Mouse (Mus musculus): Measurements from ENCODE around the gene Leap2.

The Leap2 gene

DNA sequence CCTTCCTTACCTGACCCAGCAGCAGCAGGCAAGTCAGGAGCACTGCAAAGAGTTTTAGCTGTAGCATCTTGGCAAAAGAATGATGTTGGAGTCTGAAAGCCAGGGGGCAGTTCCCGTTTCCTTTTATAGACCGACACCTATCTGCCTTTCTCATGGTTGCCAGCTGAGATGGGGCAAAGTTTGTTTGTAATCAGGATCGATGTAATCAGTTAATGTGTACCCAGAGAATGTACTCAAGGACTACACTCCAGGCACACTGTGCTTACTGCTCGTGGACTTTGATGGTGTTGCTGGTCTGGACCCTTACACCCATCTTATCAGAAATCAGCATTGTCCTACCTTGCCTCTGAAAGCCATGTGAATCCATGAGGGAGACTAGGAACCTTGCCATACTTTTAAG is at the start of gene Leap2:
Gene Leap2, minus strand, starts transcription at position 135 of the 400 bp plus-strand sequence.
- DNase-seq (ENCODE audit: low spot score in 2 of 2) = no peak

DNA sequence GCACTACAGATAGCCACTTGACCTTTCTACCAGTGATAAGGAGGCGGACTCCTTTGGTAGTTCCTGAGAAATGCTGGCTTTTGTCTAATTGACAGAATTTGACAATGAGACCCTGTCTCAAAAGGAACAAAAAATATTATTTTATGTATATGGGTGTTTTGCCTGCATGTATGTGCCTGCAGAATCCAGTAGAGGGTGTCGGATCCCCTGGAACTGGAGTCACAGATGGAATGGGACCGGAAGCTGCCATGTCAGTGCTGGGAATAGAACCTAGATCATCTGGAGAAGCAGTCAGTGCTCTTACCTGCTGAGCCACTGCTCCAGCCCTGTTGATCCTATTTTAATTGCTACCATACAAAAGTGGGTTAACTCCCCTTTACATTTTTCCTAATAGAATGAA is 49.7 kb upstream of the Leap2 start:
- no peak for DNase-seq (ENCODE audit: low spot score in 2 of 2)

DNA sequence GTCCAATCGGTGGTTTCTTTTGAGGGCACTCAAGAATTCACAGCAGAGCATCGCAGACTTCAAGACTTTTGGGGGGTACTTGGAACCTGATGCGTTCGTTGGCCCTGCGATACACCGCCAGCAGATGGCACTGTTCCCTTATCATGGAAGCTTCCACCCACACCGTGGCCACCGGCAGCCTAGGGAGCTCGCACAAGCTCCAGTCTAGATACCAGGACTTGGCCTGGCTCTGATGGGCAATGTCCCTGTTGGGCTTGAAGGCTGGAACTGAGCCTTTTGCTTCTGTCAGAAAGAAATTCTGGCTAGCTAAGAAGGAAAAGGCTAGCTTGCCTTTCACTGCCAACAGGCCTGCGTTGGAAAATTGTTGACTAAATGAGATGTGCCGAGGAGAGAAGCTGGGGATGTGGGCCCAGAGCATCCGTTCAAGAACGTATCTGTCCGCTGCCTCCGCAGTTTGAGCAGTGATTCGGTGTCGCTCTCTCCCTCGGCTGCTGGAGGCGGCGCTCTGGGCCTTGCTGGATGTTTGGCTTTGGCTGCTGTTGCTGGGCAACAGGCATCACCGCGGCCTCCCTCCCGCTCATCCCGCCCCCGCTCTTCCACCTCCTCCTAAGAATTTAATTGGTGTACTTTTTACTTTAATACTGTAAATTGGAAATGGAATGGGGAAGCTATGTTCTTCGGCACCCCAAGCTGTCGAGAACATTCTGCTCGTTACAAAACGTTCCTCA is 47.2 kb upstream of the Leap2 start, which contains the start of gene Gm9837:
Gene Gm9837, minus strand, starts transcription at position 512 of the 728 bp plus-strand sequence.
- peak; percentile 86 to 92 for DNase-seq (ENCODE audit: low spot score in 2 of 2)

DNA sequence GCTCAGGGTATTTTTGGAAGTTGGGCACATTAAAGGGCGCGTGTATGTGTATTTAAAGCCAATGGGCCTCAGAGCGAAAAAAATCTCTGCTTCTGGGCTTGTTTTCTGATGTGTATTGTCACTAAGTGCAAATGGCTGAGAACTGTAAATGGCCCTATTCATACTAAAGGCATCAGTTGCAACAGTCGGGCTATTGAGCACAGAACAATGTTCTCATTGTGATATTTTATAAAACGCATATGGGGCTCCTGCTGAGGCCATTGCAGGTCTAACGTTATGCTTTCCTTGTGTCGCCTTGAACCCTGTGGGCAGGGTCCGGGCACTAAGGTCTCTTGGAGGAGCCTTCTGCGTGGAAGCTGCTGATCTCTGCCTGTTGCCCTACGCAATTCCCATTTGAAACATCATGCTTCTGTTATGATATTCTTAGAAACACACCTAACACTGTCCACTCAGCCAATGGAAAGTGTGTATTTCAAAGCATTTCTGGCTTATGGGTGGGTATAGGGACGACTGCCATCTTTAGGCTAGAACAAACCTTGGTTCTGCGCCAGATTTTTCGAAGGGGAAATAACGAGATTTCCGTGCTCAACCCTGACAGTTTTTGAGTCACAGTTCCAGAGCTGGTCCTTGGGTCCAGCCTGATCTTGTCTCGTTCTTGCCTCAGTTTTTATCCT is 46.5 kb upstream of the Leap2 start:
- DNase-seq (ENCODE audit: low spot score in 2 of 2) = peak in 1 of 2 experiments; percentile 61

DNA sequence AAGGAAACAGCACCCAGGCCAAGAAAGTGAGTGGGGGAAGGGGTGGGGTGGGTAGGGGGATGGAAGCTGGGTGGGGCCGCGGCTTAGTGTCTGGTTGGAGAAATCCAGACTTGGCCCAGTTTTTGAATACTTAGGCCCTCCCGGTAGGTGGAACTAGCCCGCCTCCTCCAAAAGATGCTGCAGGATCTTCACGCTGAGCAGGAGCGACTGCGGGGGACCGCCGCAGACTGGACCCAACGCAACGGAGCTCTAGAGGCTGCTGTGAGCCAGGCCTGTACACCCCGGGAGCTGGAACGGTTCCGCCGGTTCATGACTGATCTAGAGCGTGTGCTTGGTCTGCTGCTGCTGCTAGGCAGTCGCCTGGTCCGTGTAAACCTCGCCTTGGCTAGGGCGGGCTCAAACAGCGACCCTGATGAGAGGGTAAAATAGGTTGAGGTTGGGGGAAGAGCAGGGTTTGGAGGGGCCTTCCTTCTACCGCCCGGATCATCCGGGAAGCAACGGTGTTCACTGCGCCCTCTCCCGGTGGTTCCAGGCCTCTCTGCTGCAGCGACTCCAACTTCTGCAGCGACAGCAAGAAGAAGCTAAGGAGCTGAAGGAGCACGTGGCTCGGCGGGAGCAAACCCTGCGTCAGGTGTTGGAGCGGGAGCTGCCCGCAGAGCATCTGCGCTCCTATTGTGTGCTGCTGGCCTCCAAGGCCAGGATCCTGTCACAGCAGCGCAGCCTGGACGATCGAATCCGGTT is 43.4 kb upstream of the Leap2 start:
- peak; percentile 74 to 78 for DNase-seq (ENCODE audit: low spot score in 2 of 2)

DNA sequence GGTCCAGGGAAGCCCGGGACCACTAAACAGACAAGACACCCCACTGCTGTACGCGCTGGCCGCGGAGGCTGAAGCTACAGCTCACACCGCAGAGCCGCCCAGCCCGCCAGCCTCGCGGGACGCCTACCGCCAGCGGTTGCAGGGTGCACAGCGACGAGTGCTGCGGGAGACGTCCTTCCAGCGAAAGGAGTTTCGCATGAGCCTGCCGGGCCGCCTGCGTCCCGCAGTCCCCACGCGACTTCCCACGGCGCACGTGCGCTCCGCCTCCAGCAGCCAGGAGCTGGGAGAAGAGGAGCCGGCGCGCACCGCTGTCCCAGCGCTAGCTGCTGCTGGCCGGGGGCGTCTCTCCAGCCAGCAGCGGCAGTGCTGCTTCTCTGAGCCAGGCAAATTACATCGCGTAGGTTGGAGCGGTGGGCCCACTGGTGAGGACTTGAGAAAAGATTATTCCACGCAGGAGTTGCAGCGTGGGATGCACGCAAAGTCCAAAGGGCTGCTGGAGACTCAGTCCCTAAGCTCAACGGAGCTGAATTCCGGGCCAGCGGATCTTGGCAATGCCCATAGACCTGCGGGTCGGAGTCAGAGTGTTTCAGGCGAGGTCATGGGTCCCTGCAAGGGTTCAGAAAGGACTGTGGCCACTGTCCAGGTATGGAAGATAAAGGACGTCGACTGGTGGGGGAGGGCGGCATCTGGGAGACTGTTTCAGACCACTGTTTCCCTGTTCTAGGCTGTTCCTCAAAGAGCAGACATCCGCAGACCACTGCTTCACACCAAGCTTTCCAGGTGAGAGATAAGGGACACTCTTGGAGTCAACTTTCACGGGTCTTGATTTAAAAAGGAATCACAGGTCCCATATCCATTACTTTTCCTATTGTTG is 40.8 kb upstream of the Leap2 start:
- DNase-seq (ENCODE audit: low spot score in 2 of 2) = no peak

DNA sequence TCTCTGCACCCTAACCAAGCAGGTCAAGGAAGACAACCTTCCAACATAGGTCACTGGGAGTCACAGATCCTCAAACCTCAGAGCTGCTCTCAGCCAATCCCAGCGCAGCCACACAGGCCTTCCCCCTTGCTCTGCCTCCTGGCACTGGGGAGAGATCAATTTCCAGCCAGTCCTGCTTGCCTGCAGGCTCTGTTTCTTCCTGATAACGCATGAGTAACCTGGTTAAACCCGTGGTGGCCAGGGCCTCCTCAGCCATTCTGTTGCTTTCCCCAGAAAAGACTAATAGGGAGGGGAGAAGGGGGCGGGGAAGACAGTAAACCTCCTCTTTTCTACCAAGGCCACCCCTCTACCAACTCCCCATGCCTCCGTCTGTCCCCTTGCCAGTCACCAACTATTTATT is 38.8 kb upstream of the Leap2 start:
- DNase-seq (ENCODE audit: low spot score in 2 of 2) = no peak

DNA sequence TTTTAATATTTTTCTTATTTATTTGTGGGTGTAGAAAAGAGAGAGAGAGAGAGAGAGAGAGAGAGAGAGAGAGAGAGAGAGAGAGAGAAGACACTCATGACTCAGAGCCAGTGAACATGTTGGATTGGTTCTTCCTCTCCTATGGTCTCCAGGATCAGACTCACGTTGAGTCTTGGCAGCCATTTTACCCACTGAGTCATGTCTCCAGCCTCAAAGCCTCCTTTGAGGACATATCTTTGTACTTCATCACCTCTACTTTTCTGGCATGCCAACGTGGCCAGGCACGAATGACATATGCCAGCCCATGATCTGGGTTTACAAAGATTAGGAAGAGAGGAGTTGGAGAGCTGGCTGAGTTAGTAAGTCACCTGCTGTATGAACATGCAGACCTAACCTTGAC is 37.2 kb upstream of the Leap2 start:
- no peak for DNase-seq (ENCODE audit: low spot score in 2 of 2)

DNA sequence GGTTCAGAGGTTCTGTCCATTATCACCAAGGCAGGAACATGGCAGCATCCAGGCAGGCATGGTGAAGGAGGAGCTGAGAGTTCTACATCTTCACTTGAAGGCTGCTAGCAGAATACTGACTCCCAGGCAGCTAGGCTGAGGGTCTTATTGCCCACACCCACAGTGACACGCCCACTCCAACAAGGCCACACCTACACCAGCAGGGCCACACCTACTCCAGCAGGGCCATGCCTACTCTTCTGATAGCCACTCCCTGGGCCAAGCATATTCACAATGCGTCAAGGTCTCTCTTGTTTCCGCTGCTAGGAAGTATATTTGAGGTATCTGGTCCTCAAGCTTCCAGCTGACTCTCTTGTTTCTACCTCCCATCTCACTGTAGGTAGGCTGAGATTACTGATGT is 36.0 kb upstream of the Leap2 start:
- DNase-seq (ENCODE audit: low spot score in 2 of 2) = no peak

DNA sequence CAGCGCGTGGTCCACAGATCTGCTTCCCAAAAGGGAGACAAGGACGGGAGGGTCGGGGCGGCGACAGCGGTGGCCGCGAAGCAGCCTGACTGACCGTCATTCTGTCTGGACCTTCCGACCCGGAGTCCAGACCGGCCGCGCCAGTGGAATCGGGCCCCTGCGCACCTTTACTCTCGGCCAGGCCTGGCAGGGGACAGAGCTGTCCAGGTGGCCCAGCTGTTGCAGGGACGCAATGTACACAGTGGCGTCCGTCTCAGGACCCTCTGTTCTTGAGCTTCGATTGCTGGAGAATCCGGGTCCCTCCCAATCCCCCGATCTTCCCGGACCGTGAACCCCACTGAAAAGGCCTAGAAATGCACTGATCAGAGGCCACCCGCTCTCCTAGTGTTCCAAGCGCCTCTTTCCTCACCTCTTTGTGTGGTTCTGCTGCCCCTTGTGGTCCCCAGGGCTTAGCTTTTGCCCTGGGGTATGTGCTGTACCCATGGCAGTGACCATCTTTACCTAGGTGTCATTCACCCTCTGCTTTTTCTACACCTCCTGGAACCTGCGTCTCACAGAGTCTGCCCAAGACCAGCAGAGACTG is 34.5 kb upstream of the Leap2 start:
- no peak for DNase-seq (ENCODE audit: low spot score in 2 of 2)

DNA sequence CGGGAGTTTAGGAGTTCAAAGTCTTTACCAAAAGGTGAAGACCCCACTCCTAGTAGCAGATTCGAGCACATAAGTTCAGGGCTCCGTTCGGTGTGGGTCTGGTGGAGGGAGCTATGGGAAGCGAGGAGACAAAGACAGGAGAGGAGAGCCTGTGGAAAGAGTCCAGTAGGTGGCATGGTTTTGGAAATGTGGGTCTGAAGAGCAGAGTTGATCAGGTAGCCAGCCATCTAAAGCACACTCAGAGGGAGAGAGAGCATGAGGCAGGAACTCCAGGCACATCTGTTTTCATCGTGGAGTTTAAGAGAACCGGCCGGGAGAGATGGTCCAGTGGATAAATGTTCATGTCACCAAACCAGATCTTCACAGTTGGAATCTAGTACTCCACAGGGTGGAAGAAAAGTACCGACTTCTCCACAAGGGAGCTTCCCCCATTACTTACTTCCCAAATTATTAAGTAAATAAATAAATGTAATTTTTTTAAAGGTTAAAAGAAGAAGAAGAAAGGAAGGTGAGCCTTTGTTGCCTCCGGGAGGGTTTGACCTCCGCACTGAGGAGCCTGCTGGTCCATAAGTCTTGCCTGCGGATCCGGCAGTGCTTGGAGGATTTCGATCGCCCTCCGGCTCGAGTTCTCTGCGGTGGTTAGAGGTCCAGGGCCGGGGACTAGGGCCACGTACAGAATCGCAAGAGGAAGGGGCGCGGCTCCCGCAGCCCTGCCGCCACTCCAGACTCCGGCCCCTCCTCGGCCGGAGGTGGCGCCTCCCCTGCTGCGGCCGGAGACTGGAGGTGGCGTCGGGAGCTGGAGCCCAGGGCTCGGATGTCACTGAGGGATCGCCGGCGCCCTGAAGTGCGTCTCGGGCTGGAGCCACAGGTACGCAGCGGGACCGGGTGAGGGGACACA is 33.8 kb upstream of the Leap2 start, which contains the start of the genes Gm10447 and Shroom1:
Gene Gm10447, minus strand, starts transcription at position 637 of the 898 bp plus-strand sequence.
Gene Shroom1, plus strand, starts transcription at position 732 of the 898 bp plus-strand sequence.
- DNase-seq (ENCODE audit: low spot score in 2 of 2) = no peak

DNA sequence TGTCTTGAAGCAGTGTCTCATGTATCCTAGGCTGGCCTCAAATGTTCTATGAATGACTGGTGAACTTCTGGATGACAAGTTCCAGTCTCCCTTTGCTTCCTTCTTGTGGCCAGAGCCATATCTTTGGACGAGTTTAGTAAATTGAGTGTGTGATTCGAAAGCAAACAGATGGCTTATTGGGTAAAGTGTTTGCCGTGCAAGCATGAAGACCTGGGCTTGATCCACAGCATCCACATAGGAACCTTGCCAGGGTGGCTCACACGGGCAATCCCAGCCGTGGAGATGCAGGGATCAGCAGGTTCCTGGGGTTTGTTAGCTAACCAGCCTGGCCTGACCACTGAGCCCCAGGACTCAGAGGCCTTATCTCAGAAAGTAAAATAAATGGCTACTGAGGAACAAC is 30.1 kb upstream of the Leap2 start:
- DNase-seq (ENCODE audit: low spot score in 2 of 2) = no peak

DNA sequence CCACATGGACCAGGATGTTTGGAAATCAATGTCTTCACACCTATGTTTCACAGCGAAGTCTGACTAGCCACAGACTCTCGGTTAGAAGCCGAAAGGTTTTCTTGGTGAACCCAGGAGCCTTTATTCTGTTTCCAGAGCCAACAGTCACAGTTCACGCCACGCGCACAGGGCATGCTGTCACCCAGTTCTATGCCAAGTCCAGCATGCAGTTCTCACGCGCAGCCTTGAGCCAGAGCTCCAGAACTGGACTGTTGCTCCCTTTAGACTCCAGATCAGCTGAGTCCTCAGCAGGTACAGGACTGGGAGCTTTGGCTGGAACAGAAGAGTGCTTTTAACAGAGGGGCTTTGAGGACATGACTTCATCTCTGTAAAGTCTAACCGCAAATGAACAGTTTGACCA is 29.4 kb upstream of the Leap2 start:
- DNase-seq (ENCODE audit: low spot score in 2 of 2) = no peak

DNA sequence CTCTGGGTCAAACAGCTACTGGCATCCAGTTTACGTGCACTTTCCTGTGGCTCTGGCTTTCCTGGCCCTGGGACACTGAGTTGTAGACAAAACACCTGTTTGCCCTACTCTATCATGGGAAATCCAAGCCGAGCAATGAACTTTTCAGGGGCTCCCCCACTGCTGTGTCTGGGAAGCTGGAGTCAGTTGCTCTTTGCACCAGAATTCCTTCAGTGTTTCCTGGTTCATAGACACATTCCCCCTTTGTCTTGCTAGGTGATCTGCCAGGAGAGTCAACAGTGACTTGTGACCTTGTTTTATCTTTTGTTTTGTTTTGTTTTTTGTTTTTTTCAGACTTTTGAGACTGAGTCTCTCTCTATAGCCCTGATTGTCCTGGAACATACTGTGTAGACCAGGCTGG is 28.4 kb upstream of the Leap2 start:
- no peak for DNase-seq (ENCODE audit: low spot score in 2 of 2)

DNA sequence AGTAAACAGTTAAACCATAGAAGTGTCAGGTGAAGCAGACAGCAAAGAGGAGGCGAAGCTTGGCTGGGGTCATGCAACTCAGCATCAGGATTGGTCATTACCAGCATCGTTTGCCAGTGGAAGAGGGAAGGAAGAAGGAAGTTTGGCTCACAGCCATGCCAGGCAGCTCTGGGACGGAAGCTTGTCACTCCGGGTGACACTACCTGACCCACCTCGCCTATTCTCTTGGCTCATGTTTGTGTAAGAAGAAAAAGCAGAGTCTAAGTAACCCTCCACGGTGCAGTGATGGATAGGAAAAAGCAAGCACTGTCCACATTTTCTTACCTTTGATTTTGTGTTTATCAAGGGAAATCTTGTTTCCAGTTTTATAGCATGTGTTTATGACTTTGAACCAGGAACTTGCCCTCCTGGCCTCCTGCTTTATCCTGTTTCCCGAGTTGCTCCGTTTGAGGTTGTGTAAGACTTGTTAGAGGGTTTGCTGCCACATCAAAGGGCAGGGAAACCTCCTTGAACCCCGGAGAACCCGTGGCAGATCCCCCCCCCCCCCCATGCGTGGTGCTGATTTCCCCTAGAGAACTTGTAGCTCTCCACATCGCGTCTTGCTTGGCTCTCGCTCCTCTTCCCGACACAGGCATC is 27.2 kb upstream of the Leap2 start:
- DNase-seq (ENCODE audit: low spot score in 2 of 2) = no peak

DNA sequence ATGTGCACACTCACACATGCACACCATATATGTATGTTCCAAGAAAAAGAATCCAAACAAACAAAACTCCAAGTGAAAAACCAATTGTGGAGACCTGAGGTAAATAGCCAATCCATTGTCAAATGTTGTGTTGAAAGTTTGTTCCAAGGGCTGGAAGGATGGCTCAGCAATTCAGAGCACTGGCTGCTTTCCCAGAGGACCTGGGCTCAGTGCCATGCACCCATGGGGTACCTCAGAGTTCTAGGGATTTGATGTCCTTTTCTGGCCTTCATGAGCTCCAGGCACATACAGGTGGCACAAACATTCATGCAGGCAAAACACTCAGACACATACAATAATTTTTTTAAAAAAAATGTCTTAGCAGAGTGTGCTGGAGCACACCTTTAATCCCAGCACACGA is 25.6 kb upstream of the Leap2 start:
- DNase-seq (ENCODE audit: low spot score in 2 of 2) = no peak

DNA sequence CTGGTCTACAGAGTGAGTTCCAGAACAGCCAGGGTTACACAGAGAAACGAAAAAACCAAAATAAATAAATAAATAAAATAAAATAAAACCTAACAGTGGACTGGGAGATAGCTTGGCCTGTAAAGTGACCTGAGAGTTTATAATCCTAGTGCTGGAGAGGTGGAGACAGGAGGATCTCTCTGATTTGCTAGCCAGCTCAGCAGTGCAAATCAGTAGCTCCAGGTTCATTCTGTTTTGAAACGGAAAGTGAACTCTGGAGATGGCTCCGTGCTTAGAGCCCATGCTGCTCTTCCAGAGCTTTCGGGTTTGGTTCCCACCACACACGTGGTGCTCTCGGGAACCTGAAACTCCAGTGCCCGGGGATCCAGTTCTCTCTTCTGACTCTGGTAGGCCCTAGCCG is 25.0 kb upstream of the Leap2 start:
- no peak for DNase-seq (ENCODE audit: low spot score in 2 of 2)

DNA sequence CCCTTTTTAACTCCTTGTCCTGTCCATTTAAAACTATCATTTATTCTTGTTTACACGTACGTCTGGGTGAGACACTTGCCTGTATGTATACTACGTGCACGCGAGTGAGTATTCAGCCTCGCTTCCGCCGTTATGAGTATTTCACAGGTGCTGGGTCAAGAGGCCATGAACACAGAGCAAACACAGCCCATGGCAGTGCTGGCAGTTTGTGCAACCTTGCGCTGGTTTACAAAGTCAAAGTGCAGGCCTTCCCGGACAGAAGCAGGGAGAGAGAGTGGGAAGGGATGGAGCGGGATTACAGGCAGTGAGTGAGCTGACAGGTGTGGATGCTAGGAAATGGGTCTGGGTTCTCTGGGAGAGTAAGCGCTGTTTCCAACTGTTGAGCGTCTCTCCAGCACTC is 23.2 kb upstream of the Leap2 start:
- no peak for DNase-seq (ENCODE audit: low spot score in 2 of 2)

DNA sequence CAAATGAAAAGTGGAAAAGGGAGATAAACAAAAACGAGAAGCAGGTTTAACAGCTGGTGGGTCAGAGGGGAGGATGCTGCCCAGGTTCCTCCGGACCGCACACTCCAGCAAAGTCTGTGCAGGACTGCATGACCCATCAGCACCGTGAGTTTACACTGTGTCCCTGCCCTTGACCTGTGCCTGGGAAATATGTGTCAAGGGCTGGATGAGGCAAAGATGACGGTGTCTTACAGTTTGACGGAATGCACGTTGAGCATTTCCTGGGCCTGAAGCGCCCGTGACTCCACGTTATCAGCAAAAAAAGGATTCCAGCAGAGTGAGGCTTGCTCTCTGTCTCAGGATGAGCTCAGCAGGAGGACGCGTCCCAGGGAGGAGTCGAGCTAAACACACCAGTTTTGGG is 22.6 kb upstream of the Leap2 start:
- no peak for DNase-seq (ENCODE audit: low spot score in 2 of 2)

DNA sequence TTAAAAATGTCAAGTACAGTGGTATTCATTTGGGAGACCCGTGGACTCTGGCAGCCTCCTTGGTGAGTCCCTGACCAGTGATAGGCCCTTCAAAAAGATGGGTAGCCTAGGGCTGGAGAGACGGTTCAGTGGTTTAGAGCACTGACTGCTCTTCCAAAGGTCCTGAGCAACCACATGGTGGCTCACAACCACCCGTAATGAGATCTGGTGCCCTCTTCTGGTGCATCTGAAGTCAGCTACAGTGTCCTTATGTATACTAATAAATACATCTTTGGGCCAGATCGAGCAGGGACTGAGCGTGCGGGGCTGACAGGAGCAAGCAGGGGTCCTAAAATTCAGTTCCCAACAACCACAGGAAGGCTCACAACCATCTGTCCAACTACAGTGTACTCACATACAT is 20.9 kb upstream of the Leap2 start:
- no peak for DNase-seq (ENCODE audit: low spot score in 2 of 2)

Data from frontal cortex, postnatal 14 days (tissue).